Mouse (Mus musculus) right cerebral cortex, postnatal 4 days (tissue): Measurements from ENCODE around the gene Insl6.

ENCODE experiments used
- DNase-seq: peaks from one replicate; pipeline ENCODE4 v3.0.0-alpha.2; 2022

Gene Insl6

DNA sequence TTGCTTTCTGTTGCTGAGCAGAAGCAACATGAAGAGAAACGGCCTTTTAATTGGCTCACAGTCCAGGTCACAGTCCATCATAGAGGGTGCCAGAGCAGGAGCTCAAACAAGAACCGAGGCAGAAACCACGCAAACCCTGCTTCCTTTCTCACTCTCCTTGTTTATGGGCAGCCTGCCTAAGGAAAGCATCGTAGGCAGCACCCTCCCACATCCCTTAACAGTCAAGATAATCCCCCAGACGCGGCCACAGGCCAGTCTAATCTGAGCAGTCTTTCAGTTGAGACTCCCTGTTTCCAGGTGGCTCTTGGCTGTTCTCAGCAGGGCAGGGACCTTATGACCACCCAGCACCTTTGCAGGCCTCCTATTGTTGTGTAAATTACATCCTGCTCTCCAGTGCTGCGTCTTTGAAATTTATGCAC, 39.7 kb downstream of the Insl6 start:
- DNase-seq = no peak

DNA sequence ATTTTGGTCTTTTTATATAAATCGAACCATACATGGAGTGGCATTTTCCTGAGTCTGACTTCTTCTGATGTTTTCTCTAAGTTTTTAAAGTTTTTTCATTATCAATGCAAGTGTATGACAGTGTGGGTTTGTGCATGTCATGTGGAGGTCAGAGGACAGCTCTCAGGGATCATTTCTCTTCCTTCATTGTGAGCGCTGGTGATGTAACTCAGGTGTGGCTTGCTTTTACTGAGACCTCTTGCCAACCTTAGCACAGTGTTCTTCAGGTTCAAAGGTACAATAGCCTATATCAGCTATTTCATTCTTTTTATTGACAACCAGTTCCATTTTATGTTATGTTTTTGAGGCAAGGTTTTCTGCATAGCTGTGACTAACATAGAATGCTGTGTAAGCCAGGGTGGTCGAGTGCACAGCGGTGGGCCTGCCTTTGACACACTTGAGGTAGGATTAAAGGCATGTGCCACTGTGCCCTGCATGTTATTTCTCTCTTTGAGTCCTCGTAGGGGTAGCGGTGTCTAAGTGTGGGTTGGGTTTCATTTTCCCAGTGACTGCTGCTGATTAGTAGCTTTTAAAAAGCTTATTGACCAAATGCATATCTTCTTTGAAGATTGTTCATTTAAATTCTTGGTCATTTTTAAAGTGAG, 46.1 kb downstream of the Insl6 start:
- no peak for DNase-seq

DNA sequence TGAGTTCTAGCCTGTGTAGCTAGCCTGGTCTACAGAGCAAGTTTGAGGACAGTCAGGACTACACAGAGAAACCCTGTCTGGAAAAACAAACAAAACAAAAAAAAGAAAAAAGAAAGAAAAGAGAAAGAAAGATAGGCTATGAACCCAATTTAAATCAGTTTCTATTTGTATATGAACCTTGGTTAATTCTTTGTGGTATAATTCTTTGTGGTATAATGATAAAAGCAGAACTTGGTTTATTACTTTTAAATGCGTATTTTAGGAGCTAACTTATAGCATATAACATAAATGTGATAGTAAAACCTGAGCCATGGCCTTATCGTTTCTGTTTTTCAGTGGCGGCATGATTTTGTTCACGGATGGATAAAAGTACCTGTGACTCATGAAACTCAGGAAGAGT, 48.7 kb downstream of the Insl6 start:
- no peak for DNase-seq

DNA sequence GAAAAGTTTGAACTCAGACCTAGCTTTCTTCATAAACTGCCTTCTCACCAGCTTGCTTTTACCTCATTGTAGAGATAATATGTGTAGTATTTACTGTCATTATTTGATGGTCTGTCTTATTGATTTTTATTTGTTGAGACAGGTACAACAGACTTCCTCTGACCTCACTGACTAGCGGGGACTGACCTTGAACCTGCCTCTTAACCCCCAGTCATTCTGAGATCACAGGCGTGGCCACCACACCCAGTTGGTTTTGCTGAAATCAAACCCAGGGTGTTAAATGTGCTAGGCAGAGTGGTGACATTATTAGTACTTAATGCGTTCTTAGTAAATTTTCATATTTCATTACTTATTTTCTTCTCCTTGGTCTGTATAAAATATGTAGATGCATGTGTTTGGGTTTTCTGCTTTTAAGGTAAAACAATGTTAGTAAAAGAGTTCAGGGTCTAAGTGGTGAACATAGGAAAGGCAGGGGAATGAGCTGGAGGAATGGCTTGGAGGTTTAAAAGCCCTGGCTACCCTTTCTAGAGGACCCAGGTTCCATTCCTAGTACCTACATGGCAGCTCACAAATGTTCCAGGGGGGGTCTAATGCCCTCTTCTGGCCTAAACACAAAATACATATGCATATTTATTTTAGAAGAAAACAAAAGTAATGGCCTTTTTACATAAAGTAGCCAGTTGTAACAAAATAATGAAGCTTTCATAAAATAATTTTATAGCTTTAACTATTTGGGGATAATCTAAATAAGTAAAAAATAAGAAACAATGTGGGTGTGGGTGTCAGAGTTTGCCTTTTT, 52.9 kb downstream of the Insl6 start:
- no peak for DNase-seq
